Mouse (Mus musculus): Measurements from ENCODE around the gene Gla. TPM values are rescaled to one million over a fixed set of nuclear protein-coding genes. Genes with fewer than 3 reads are reported as not detected.

The Gla gene
- 9.9 and 14.1 TPM in 2 replicates for polyA plus RNA-seq (2015; fragmentation: Nextera tagmentation; extraction: Ambion mirVana)

DNA sequence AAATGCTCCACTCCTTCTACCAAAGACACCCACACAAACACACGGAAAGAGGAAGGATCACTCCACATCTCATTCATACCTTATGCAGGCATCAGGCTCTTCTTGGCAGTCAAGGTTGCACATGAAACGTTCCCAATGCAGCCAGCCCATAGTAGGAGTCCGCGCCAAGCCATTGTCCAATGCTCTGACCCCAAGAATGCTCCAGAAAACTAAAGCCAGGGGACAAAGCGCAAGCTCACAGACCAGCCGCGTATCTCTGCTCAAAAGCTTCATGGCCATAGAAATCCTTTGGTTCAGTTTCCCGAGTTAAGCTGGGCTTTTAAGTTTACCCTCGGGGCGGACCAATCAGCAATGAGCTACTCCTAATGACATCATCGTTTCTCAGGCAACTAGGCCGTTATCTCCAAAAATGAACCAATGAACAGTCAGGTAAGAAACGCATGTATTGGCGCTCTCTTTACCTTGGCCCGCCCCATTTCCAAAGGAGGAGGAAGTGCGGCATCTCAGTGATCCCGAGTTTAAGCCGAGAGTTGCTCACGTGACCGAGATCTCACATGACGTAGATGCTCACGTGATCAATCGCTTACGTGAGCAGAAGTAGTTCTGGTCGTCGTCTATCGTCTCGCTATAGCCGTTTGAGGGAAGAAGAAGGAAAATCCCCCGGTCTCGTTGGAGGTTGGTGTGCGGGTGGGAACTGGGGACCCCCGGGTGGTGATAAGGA, at the start of gene Gla, which contains the start of gene Hnrnph2:
Gene Gla, minus strand, starts transcription at position 467 of the 721 bp plus-strand sequence.
Gene Hnrnph2, plus strand, starts transcription at position 521 of the 721 bp plus-strand sequence.
- Histone ChIP-seq H3K27ac (ENCODE audit: low read length) (peak within 1 kb of the TSS; percentile 83), H3K9me3 (ENCODE audit: control insufficient read depth, low read length) (no peaks in the 10 kb centered on the region), H3K4me3 (ENCODE audit: low read length) (peak within 1 kb of the TSS; percentile 58), H3K9ac (ENCODE audit: low read depth, low read length) (peak within 1 kb of the TSS; percentile 70), H3K36me3 (ENCODE audit: control insufficient read depth, insufficient read depth, low read length) (no peaks in the 10 kb centered on the region), H3K4me1 (ENCODE audit: control insufficient read depth, insufficient read depth, low read length) (no peaks in the 10 kb centered on the region), H3K4me2 (ENCODE audit: low read depth, low read length) (peak within 1 kb of the TSS; percentile 61), H3K27me3 (replicated peaks; ENCODE audit: control insufficient read depth, insufficient read depth, low read length) (no peaks in the 10 kb centered on the region)
- ATAC-seq: peak; percentile 96
- WGBS: 13% methylated on average over 33 of the region's 33 CpGs

- H3K27ac ChIP-seq (ENCODE audit: low read length): no peak overlapping the region
- no peaks in the 10 kb centered on the region for H3K4me1 ChIP-seq (ENCODE audit: control insufficient read depth, insufficient read depth, low read length)
- H3K36me3 ChIP-seq (ENCODE audit: control insufficient read depth, insufficient read depth, low read length): no peaks in the 10 kb centered on the region
- no peaks in the 10 kb centered on the region for H3K9me3 ChIP-seq (ENCODE audit: control insufficient read depth, low read length)
- H3K9ac ChIP-seq (ENCODE audit: low read depth, low read length): no peak overlapping the region
- H3K27me3 ChIP-seq (replicated peaks; ENCODE audit: control insufficient read depth, insufficient read depth, low read length): no peaks in the 10 kb centered on the region
- no peak overlapping the region for H3K4me2 ChIP-seq (ENCODE audit: low read depth, low read length)
- peak; percentile 73 for ATAC-seq
- 21% methylated on average over 11 of the region's 11 CpGs for WGBS
- H3K4me3 ChIP-seq (ENCODE audit: low read length): no peak overlapping the region
Observed at GRCm38 (mm10) chrX:134648031-134648692, 47.2 kb upstream of the Gla start.

GRCm38 (mm10) chrX:134647421-134647820, 46.5 kb upstream of the Gla start:
- no peaks in the 10 kb centered on the region for H3K36me3 ChIP-seq (ENCODE audit: control insufficient read depth, insufficient read depth, low read length)
- 0 out of 2 replicates have a peak overlapping the region, but pooled peaks have one; percentile 23 for H3K27ac ChIP-seq (ENCODE audit: low read length)
- ATAC-seq: no peak
- H3K4me3 ChIP-seq (ENCODE audit: low read length): no peak overlapping the region
- H3K27me3 ChIP-seq (replicated peaks; ENCODE audit: control insufficient read depth, insufficient read depth, low read length): no peaks in the 10 kb centered on the region
- WGBS: 52% methylated on average over 8 of the region's 8 CpGs
- no peaks in the 10 kb centered on the region for H3K9me3 ChIP-seq (ENCODE audit: control insufficient read depth, low read length)
- H3K4me1 ChIP-seq (ENCODE audit: control insufficient read depth, insufficient read depth, low read length): no peaks in the 10 kb centered on the region
- H3K9ac ChIP-seq (ENCODE audit: low read depth, low read length): no peak overlapping the region
- no peak overlapping the region for H3K4me2 ChIP-seq (ENCODE audit: low read depth, low read length)

DNA sequence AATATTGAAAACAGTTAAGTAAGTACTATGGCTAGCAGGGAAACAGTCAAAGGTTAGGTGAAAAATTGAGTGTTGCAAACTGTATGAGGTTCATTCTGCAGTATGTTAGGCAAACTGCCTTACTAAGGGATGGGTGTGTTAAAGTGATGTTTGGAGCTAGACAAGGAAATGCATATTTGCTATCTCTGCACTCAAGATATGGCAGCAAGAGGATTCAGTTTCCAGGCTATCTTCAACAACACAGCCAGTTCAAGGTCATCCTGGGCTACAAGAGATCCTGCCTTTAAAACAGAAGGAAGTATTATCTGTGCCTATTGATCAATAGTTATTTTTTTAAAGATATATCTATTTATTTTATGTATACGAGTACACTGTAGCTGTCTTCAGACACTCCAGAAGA, 45.4 kb upstream of the Gla start:
- Histone ChIP-seq H3K4me2 (ENCODE audit: low read depth, low read length) (no peak overlapping the region), H3K27me3 (replicated peaks; ENCODE audit: control insufficient read depth, insufficient read depth, low read length) (no peaks in the 10 kb centered on the region), H3K4me1 (ENCODE audit: control insufficient read depth, insufficient read depth, low read length) (no peaks in the 10 kb centered on the region), H3K9me3 (ENCODE audit: control insufficient read depth, low read length) (no peaks in the 10 kb centered on the region), H3K9ac (ENCODE audit: low read depth, low read length) (no peak overlapping the region), H3K36me3 (ENCODE audit: control insufficient read depth, insufficient read depth, low read length) (no peaks in the 10 kb centered on the region), H3K27ac (ENCODE audit: low read length) (no peak overlapping the region), H3K4me3 (ENCODE audit: low read length) (no peak overlapping the region)
- WGBS: 91% methylated on average over 1 of the region's 1 CpGs
- ATAC-seq: no peak

- no peak overlapping the region for H3K4me3 ChIP-seq (ENCODE audit: low read length)
- WGBS: 65% methylated on average over 10 of the region's 10 CpGs
- no peaks in the 10 kb centered on the region for H3K9me3 ChIP-seq (ENCODE audit: control insufficient read depth, low read length)
- H3K9ac ChIP-seq (ENCODE audit: low read depth, low read length): no peak overlapping the region
- ATAC-seq: no peak
- H3K4me1 ChIP-seq (ENCODE audit: control insufficient read depth, insufficient read depth, low read length): no peaks in the 10 kb centered on the region
- H3K4me2 ChIP-seq (ENCODE audit: low read depth, low read length): no peak overlapping the region
- H3K27ac ChIP-seq (ENCODE audit: low read length): no peak overlapping the region
- H3K27me3 ChIP-seq (replicated peaks; ENCODE audit: control insufficient read depth, insufficient read depth, low read length): no peaks in the 10 kb centered on the region
- no peaks in the 10 kb centered on the region for H3K36me3 ChIP-seq (ENCODE audit: control insufficient read depth, insufficient read depth, low read length)
Observed at GRCm38 (mm10) chrX:134641000-134641760, 40.3 kb upstream of the Gla start.

GRCm38 (mm10) chrX:134635860-134636259, 34.9 kb upstream of the Gla start:
- Histone ChIP-seq H3K4me1 (ENCODE audit: control insufficient read depth, insufficient read depth, low read length) (no peaks in the 10 kb centered on the region), H3K9ac (ENCODE audit: low read depth, low read length) (no peak overlapping the region), H3K4me3 (ENCODE audit: low read length) (no peak overlapping the region), H3K4me2 (ENCODE audit: low read depth, low read length) (no peak overlapping the region), H3K36me3 (ENCODE audit: control insufficient read depth, insufficient read depth, low read length) (no peaks in the 10 kb centered on the region), H3K27ac (ENCODE audit: low read length) (no peak overlapping the region), H3K9me3 (ENCODE audit: control insufficient read depth, low read length) (no peaks in the 10 kb centered on the region), H3K27me3 (replicated peaks; ENCODE audit: control insufficient read depth, insufficient read depth, low read length) (no peaks in the 10 kb centered on the region)
- 50% methylated on average over 3 of the region's 3 CpGs for WGBS
- ATAC-seq: peak; percentile 64

- Histone ChIP-seq H3K36me3 (ENCODE audit: control insufficient read depth, insufficient read depth, low read length) (no peaks in the 10 kb centered on the region), H3K4me3 (ENCODE audit: low read length) (no peak overlapping the region), H3K27ac (ENCODE audit: low read length) (no peak overlapping the region), H3K27me3 (replicated peaks; ENCODE audit: control insufficient read depth, insufficient read depth, low read length) (no peaks in the 10 kb centered on the region), H3K9me3 (ENCODE audit: control insufficient read depth, low read length) (no peaks in the 10 kb centered on the region), H3K9ac (ENCODE audit: low read depth, low read length) (no peak overlapping the region), H3K4me2 (ENCODE audit: low read depth, low read length) (no peak overlapping the region), H3K4me1 (ENCODE audit: control insufficient read depth, insufficient read depth, low read length) (no peaks in the 10 kb centered on the region)
- 54% methylated on average over 3 of the region's 3 CpGs for WGBS
- no peak for ATAC-seq
Observed at GRCm38 (mm10) chrX:134635111-134635510, 34.2 kb upstream of the Gla start.

- no peaks in the 10 kb centered on the region for H3K4me1 ChIP-seq (ENCODE audit: control insufficient read depth, insufficient read depth, low read length)
- H3K9me3 ChIP-seq (ENCODE audit: control insufficient read depth, low read length): no peaks in the 10 kb centered on the region
- no peak overlapping the region for H3K4me2 ChIP-seq (ENCODE audit: low read depth, low read length)
- no peaks in the 10 kb centered on the region for H3K36me3 ChIP-seq (ENCODE audit: control insufficient read depth, insufficient read depth, low read length)
- 91% methylated on average over 5 of the region's 5 CpGs for WGBS
- no peak overlapping the region for H3K27ac ChIP-seq (ENCODE audit: low read length)
- H3K9ac ChIP-seq (ENCODE audit: low read depth, low read length): no peak overlapping the region
- ATAC-seq: no peak
- H3K4me3 ChIP-seq (ENCODE audit: low read length): no peak overlapping the region
- no peaks in the 10 kb centered on the region for H3K27me3 ChIP-seq (replicated peaks; ENCODE audit: control insufficient read depth, insufficient read depth, low read length)
Observed at GRCm38 (mm10) chrX:134632710-134633109, 31.8 kb upstream of the Gla start.

DNA sequence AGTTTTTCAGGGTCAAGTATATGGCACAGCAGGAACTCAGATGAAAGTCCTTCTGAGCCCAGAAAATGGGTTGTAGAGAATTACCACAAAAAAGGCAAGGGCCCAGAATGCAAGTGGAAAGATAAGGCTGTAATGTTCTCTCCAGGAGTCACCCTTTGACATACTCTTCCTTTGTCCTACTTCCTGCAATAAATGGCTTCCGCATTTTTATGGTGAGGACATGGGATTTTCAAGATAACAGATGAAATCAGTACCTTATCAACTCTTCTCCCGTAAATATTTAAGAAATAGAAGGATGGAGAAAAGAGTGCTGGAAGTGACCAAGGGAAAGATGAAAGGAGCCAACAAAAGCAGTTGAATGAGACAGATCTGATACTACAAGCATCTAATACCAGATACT, 27.3 kb upstream of the Gla start:
- H3K9me3 ChIP-seq (ENCODE audit: control insufficient read depth, low read length): no peaks in the 10 kb centered on the region
- no peak for ATAC-seq
- H3K4me1 ChIP-seq (ENCODE audit: control insufficient read depth, insufficient read depth, low read length): no peaks in the 10 kb centered on the region
- no peak overlapping the region for H3K9ac ChIP-seq (ENCODE audit: low read depth, low read length)
- no peak overlapping the region for H3K4me3 ChIP-seq (ENCODE audit: low read length)
- 69% methylated on average over 2 of the region's 2 CpGs for WGBS
- H3K27ac ChIP-seq (ENCODE audit: low read length): no peak overlapping the region
- H3K27me3 ChIP-seq (replicated peaks; ENCODE audit: control insufficient read depth, insufficient read depth, low read length): no peaks in the 10 kb centered on the region
- no peak overlapping the region for H3K4me2 ChIP-seq (ENCODE audit: low read depth, low read length)
- no peaks in the 10 kb centered on the region for H3K36me3 ChIP-seq (ENCODE audit: control insufficient read depth, insufficient read depth, low read length)
